Mouse (Mus musculus) MEL (cell line): ENCODE measurements at regions not wholly inside any gene's neighbourhood (a gene's known extent, or its start where the extent isn't known, plus 50 kb on each side); places are given as distances from the start of the nearest gene placed in this dataset.

Experiments used
- DNase-seq: peaks from one replicate; pipeline ENCODE4 v3.0.0; 2011; ENCODE audit warnings: low read depth, low spot score
- H3K27ac ChIP-seq: 2 replicates; pipeline ENCODE4 v1.5.1; 2012; ENCODE audit warnings: low read depth, mild to moderate bottlenecking, control low read depth, low read length, moderate library complexity; ENCODE audit not compliant: control insufficient read depth
- H3K27me3 ChIP-seq, 2 experiments: fragments of 150-350 bp in 1 of 2; sonication (generic) in 1 of 2; 2 replicates each; pipeline ENCODE4 v1.6.1; 2012; ENCODE audit warnings: low read length in 2 of 2, mild to moderate bottlenecking in 2 of 2, improper control_type of control experiment in 1 of 2, moderate library complexity in 1 of 2; ENCODE audit not compliant: insufficient read depth in 2 of 2, control insufficient read depth in 1 of 2
- H3K36me3 ChIP-seq, 2 experiments: 2 replicates each; pipeline ENCODE4 v1.6.1; 2012 to 2014; ENCODE audit warnings: low read length in 2 of 2, improper control_type of control experiment in 1 of 2, inconsistent platforms in 1 of 2, mild to moderate bottlenecking in 1 of 2; ENCODE audit not compliant: insufficient read depth in 2 of 2, control insufficient read depth in 1 of 2
- H3K4me1 ChIP-seq, 2 experiments: fragments of 150-350 bp in 1 of 2; sonication (generic) in 1 of 2; 2 replicates each; pipeline ENCODE4 v1.6.1; 2012; ENCODE audit warnings: low read length in 2 of 2, improper control_type of control experiment in 1 of 2, mild to moderate bottlenecking in 1 of 2; ENCODE audit not compliant: insufficient read depth in 2 of 2, control insufficient read depth in 1 of 2
- H3K4me3 ChIP-seq, 2 experiments: fragments of 150-350 bp in 1 of 2; sonication (generic) in 1 of 2; 2 replicates each; pipeline ENCODE4 v1.5.1; 2012; ENCODE audit warnings: low read depth in 2 of 2, low read length in 2 of 2, mild to moderate bottlenecking in 2 of 2, moderate library complexity in 2 of 2, control low read depth in 1 of 2, improper control_type of control experiment in 1 of 2; ENCODE audit not compliant: control insufficient read depth in 1 of 2, insufficient read depth in 1 of 2
- H3K79me2 ChIP-seq: 2 replicates; pipeline ENCODE4 v1.6.1; 2012; ENCODE audit warnings: mild to moderate bottlenecking, low read length, moderate library complexity; ENCODE audit not compliant: control insufficient read depth, poor library complexity, insufficient read depth
- H3K9ac ChIP-seq: 2 replicates; pipeline ENCODE4 v1.6.1; 2012; ENCODE audit warnings: low read depth, mild to moderate bottlenecking, control low read depth, low read length, moderate library complexity; ENCODE audit not compliant: control insufficient read depth, poor library complexity, severe bottlenecking
- H3K9me3 ChIP-seq: fragments of 150-350 bp; sonication (generic); replicated peaks from 2 replicates; pipeline ENCODE4 v1.6.1; 2012; ENCODE audit warnings: mild to moderate bottlenecking, low read length, improper control_type of control experiment, moderate library complexity; ENCODE audit not compliant: insufficient read depth
- E2F4 ChIP-seq: IDR thresholded peaks from 2 replicates; pipeline ENCODE4 v1.6.1; 2011; ENCODE audit warnings: low read depth, low read length, improper control_type of control experiment, borderline replicate concordance
- ELF1 ChIP-seq: IDR thresholded peaks from 2 replicates; pipeline ENCODE4 v1.6.1; 2014; ENCODE audit warnings: low read depth, mild to moderate bottlenecking, inconsistent platforms, low read length, improper control_type of control experiment, moderate library complexity
- ETS1 ChIP-seq: IDR thresholded peaks from 2 replicates; pipeline ENCODE4 v1.6.1; 2012; ENCODE audit warnings: low read depth, mild to moderate bottlenecking, inconsistent platforms, low read length, improper control_type of control experiment, moderate library complexity
- GATA1 ChIP-seq: IDR thresholded peaks from 2 replicates; pipeline ENCODE4 v1.6.1; 2011; ENCODE audit warnings: low read depth, low read length, improper control_type of control experiment
- HCFC1 ChIP-seq: IDR thresholded peaks from 2 replicates; pipeline ENCODE4 v1.6.1; 2012; ENCODE audit warnings: low read depth, mild to moderate bottlenecking, inconsistent platforms, low read length, improper control_type of control experiment, moderate library complexity
- MAFK ChIP-seq: IDR thresholded peaks from 2 replicates; pipeline ENCODE4 v1.6.1; 2011; ENCODE audit warnings: low read depth, mild to moderate bottlenecking, low read length, improper control_type of control experiment, borderline replicate concordance
- MAX ChIP-seq: IDR thresholded peaks from 2 replicates; pipeline ENCODE4 v1.6.1; 2011; ENCODE audit warnings: low read length, improper control_type of control experiment
- MAZ ChIP-seq: IDR thresholded peaks from 2 replicates; pipeline ENCODE4 v1.6.1; 2012; ENCODE audit warnings: low read depth, mild to moderate bottlenecking, inconsistent platforms, low read length, improper control_type of control experiment
- MYC ChIP-seq: IDR thresholded peaks from 2 replicates; pipeline ENCODE4 v1.6.1; 2011; ENCODE audit warnings: low read depth, mild to moderate bottlenecking, low read length, improper control_type of control experiment, moderate library complexity
- NELFE ChIP-seq: IDR thresholded peaks from 2 replicates; pipeline ENCODE4 v1.6.1; 2011; ENCODE audit warnings: low read depth, low read length, improper control_type of control experiment
- NRF1 ChIP-seq: IDR thresholded peaks from 2 replicates; pipeline ENCODE4 v1.6.1; 2014; ENCODE audit warnings: low read depth, mild to moderate bottlenecking, inconsistent platforms, low read length, improper control_type of control experiment, moderate library complexity; ENCODE audit not compliant: poor library complexity, insufficient read depth, severe bottlenecking
- POLR2AphosphoS2 ChIP-seq: IDR thresholded peaks from 2 replicates; pipeline ENCODE4 v1.6.1; 2011; ENCODE audit warnings: low read length, improper control_type of control experiment
- RAD21 ChIP-seq: IDR thresholded peaks from 2 replicates; pipeline ENCODE4 v1.6.1; 2011; ENCODE audit warnings: mild to moderate bottlenecking, low read depth, low read length, improper control_type of control experiment
- SIN3A ChIP-seq: IDR thresholded peaks from 2 replicates; pipeline ENCODE4 v1.6.1; 2012; ENCODE audit warnings: low read length, improper control_type of control experiment, inconsistent platforms
- TAL1 ChIP-seq: IDR thresholded peaks from 2 replicates; pipeline ENCODE4 v1.6.1; 2012; ENCODE audit warnings: mild to moderate bottlenecking, inconsistent platforms, low read length, moderate library complexity, mixed read lengths
- TBP ChIP-seq: IDR thresholded peaks from 2 replicates; pipeline ENCODE4 v1.8.0; 2011; ENCODE audit warnings: low read depth, low read length, improper control_type of control experiment
- TCF12 ChIP-seq: IDR thresholded peaks from 2 replicates; pipeline ENCODE4 v1.6.1; 2014; ENCODE audit warnings: low read depth, mild to moderate bottlenecking, inconsistent platforms, low read length, improper control_type of control experiment, moderate library complexity
- UBTF ChIP-seq: IDR thresholded peaks from 2 replicates; pipeline ENCODE4 v1.6.1; 2012; ENCODE audit warnings: low read depth, mild to moderate bottlenecking, inconsistent platforms, low read length, improper control_type of control experiment, moderate library complexity, borderline replicate concordance; ENCODE audit not compliant: insufficient read depth
- USF1 ChIP-seq: IDR thresholded peaks from 2 replicates; pipeline ENCODE4 v1.6.1; 2014; ENCODE audit warnings: low read depth, mild to moderate bottlenecking, inconsistent platforms, low read length, improper control_type of control experiment, moderate library complexity
- USF2 ChIP-seq, 2 experiments: IDR thresholded peaks; 2 replicates each; pipeline ENCODE4 v1.6.1; 2011 to 2012; ENCODE audit warnings: improper control_type of control experiment in 2 of 2, low read length in 2 of 2, borderline replicate concordance in 1 of 2, inconsistent platforms in 1 of 2, low read depth in 1 of 2, mild to moderate bottlenecking in 1 of 2; ENCODE audit not compliant: insufficient read depth in 1 of 2
- ZKSCAN1 ChIP-seq: IDR thresholded peaks from 2 replicates; pipeline ENCODE4 v1.6.1; 2012; ENCODE audit warnings: low read depth, mild to moderate bottlenecking, inconsistent platforms, low read length, improper control_type of control experiment, moderate library complexity
- ZNF384 ChIP-seq: IDR thresholded peaks from 2 replicates; pipeline ENCODE4 v1.6.1; 2012; ENCODE audit warnings: low read depth, mild to moderate bottlenecking, inconsistent platforms, low read length, improper control_type of control experiment

DNA sequence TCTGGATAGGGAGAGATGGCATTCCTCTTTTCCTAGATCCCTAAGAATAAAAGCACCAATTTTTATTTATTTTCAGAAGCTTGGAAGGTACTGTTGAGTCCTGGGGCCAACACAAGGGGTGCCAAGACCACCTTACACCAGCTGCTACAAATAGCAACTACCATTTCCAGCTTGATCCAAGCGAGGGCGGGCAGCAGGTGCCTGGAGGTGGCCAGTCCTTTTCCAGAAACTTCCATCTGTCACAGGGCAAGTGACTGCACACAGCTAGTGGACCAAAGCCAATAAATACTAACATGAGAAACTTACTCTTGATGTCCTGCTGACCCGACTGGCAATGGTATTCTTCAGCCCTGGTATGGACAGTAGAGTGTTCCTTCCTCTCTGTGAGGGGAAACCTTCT lies 80.0 kb upstream of the Tmc1 start:
- H3K79me2 ChIP-seq, result no peaks in the 10 kb centered on the region
- no peaks in the 10 kb centered on the region for H3K9me3 ChIP-seq
- no peaks in the 10 kb centered on the region for H3K27me3 ChIP-seq
- H3K9ac ChIP-seq, result no peak overlapping the region
- H3K4me1 ChIP-seq, result peaks cover 5 to 28% of the 10 kb centered on the region in 2 experiments; a peak in 3 of 4 replicates
- no peak for TF ChIP-seq ETS1
- TF ChIP-seq ZKSCAN1, result no peak
- no peak for TF ChIP-seq MAX
- no peak for TF ChIP-seq SIN3A
- no peak for TF ChIP-seq NRF1
- TF ChIP-seq USF2 (IDR thresholded peaks at IDR 0.05; ENCODE audit: borderline replicate concordance in 1 of 2, insufficient read depth in 1 of 2, low read depth in 1 of 2, low read length in 2 of 2), result no peak
- TF ChIP-seq MAZ, result no peak
- TF ChIP-seq HCFC1, result no peak
- TF ChIP-seq ELF1, result no peak
- no peak for TF ChIP-seq NELFE
- TF ChIP-seq UBTF, result no peak
- TF ChIP-seq GATA1, result no peak
- no peak for TF ChIP-seq USF1
- TF ChIP-seq MAFK, result no peak
- no peak for TF ChIP-seq TBP
- TF ChIP-seq TCF12, result no peak
- TF ChIP-seq POLR2AphosphoS2, result no peak
- TF ChIP-seq E2F4, result no peak
- TF ChIP-seq MYC, result no peak
- no peak for DNase-seq
- no peak overlapping the region for H3K27ac ChIP-seq
- peaks cover 0 to 26% of the 10 kb centered on the region in 2 experiments; a peak in 2 of 4 replicates for H3K36me3 ChIP-seq
- no peak overlapping the region for H3K4me3 ChIP-seq

DNA sequence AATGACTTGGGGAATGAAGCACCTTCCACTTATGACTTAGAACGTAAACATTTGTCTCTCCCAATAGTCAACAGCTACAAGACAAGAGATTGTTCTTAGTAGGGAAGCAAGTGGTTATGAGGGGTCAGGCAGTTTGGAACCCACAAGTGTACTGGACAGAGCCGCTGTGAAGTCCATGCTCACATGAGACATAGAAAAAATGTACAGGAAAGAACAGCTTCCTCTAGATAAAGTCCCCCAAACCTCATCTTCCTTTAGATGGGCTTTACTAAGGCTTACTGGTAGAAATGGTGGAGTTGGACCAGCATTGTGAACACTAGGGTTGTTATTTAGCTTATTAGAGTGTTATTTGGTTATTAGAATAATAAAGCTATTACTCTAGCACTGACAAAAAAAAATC lies 78.6 kb upstream of the Tmc1 start:
- Histone ChIP-seq H3K27me3 (no peaks in the 10 kb centered on the region), H3K9ac (no peak overlapping the region), H3K36me3 (peaks cover 0 to 20% of the 10 kb centered on the region in 2 experiments; a peak in 2 of 4 replicates), H3K79me2 (no peaks in the 10 kb centered on the region), H3K4me3 (no peak overlapping the region), H3K9me3 (no peaks in the 10 kb centered on the region), H3K27ac (no peak overlapping the region), H3K4me1 (peaks cover 2 to 20% of the 10 kb centered on the region in 2 experiments; a peak in 3 of 4 replicates)
- DNase-seq, result no peak
- TF ChIP-seq ZNF384 (no peak), E2F4 (no peak), RAD21 (no peak), TBP (no peak), HCFC1 (no peak), NELFE (no peak), MAZ (no peak), TAL1 (no peak)
